Mouse (Mus musculus) T-helper 2 cell (primary cell): ENCODE data around the gene Camk2n2.

ENCODE experiments used
- in situ Hi-C: fragments of 300-600 bp; cut with MboI, MseI; formaldehyde crosslinking; loops from one replicate; pipeline ENCODE4 v1.15.1; 2025; ENCODE audit warnings: high pct_unique_total_duplicates

Gene Camk2n2

DNA sequence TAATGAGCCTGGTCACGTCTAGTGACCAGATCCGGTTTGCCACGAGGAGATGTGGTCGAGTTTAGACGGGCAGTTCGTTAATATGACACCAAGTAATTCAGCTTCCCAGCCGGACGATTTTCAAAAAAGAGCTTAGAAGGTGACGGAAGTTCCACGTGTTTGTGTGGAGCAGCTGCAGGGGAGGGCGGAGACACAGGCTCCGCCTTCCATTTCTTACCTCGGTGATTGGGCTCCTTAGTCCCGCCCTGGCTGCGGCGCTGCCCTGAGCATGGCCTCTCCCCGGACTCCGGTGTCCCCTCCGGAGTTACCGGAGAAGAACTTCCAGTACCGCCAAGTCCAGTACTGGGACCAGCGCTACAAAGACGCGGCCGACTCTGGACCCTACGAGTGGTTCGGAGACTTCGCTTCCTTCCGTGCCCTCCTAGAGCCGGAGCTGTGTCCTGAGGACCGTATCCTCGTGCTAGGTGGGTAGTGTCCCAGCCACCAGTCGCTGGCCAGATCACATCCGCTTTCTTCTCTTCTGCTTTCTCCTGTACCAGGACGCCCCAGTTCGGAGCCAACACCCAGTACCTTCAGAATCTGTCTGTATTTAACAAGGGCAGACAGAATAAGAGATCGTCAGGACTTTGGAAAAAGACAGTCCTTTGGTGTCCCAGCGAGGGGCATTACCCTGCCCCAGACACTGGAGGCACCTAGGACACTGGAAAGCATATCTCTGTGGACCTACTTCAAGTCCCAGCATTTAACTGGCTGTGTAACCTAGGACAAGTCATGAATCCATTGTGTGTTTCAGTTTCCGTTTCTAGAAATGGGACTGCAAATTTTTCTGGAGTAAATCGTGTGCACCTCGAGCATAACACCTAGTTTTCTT, 9.5 kb downstream of the Camk2n2 start, which contains the start of the genes Eef1akmt4, Gm49333 and Alg3:
Gene Eef1akmt4 (plus strand): TSS at position 237 of the 871 bp plus-strand sequence.
Gene Gm49333 (plus strand): TSS at position 254 of the 871 bp plus-strand sequence.
Gene Alg3 (minus strand): TSS at position 379 of the 871 bp plus-strand sequence.
- in situ Hi-C loops, result loop anchor here (10.0 kb wide), 2 partner anchors 67 to 117 kb away; partner anchors contain the start of genes Abcf3 and Eif2b5

DNA sequence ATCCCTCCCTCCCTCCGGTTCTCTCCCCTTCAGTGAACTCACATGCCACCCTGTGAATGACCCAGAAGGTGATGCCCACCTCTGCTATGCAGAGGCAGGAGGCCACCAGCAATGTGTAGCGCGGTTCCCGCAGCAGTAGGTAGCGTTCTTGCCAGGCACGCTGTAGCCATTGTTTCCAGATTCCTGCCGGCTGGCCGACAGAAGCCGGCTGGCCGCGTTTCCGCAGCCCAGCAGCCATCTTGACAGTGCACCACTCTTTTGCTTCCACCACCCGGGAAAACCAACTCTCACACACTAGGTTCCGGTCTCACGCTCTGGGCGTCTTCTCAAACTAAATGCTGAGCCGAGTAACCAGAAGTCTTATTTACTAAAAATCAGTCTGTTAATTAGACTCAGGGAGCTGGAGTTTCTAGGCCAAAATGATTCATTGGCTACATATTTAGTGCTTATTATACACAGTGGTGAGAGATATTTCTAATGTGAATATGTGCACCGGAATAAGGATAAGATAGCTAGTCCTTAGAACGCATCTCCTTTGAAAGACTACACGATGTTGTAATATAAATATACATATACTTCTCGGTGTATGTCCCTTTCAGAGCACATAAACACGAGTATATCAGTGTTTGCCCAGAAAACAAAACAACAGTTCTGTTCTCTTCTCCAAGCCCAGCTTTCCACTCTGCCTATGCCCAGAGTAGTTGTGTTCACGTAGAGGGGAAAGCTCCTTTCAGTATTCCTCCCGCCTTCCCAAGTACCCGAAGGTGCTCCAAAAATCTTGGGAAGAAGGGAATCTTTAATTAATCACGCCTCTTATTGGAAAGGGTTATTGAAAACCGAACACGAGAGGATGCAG, 10.4 kb downstream of the Camk2n2 start:
- in situ Hi-C loops, result loop anchor here (10.0 kb wide), 2 partner anchors 66 to 116 kb away; partner anchors contain the start of genes Abcf3 and Eif2b5

- in situ Hi-C loops, result loop anchor here (5.0 kb wide), 1 partner anchor 33 kb away; no protein-coding TSS in a partner anchor
Observed at GRCm38 (mm10) chr16:20604705-20605104, 16.4 kb downstream of the Camk2n2 start.

DNA sequence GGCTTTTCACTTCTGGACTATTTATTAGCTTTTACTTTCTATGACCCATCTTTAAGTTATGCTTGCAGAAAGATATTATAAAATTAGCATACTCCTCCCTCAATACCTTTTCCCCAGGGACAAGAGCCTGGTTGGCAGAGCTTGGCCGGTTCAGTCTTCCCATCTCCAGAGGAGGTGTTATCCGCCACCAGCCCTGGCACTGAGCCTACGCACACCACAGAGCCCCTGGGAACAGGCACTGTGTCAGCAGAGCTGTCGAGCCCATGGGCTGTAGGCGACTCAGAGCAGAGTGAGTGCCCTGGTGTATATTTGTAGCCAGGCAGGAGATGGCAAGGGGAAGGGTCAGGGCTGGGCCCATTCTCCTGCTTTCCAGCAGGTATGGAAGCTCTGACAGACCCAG, 20.6 kb downstream of the Camk2n2 start:
- in situ Hi-C loops, result loop anchor here (5.0 kb wide), 1 partner anchor 37 kb away; no protein-coding TSS in a partner anchor

DNA sequence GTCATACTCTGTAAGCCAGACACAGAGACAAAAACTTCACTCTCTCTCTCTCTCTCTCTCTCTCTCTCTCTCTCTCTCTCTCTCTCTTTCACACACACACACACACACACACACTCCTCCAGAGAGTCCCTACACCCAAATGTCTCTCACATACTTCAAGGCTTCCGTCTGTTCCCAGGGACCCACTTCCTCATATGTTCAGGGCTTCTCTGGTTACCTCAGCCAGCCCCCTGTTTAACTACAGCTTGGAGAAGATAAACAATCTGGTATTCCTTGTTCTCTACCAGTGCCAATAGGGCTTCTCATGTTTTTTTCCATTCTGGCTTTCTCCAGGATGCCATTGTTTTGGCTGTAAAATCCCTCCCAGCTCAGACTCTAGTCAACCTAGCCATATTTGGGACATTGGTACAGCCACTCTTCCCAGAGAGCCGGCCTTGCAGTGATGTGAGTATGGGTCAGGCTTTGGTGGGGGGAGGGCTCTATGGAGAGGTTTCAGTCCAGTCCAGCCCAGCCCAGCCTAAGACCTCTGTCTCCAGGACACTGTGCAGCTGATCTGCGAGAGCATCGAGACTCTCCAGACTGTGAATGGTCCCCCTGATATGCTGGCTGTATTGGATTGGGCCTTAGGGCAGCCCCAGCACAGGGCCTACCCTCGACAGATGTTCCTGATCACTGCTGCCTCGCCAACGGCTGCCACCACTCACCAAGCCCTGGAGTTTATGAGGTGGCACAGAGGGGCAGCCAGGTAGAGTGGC, 24.2 kb downstream of the Camk2n2 start:
- in situ Hi-C loops, result no loop called here

- in situ Hi-C loops, result no loop called here
Observed at GRCm38 (mm10) chr16:20595737-20596136, 25.4 kb downstream of the Camk2n2 start.

- in situ Hi-C loops, result no loop called here
Observed at GRCm38 (mm10) chr16:20595060-20595673, 25.9 kb downstream of the Camk2n2 start.

GRCm38 (mm10) chr16:20591076-20591705, 29.9 kb downstream of the Camk2n2 start:
- in situ Hi-C loops, result no loop called here

DNA sequence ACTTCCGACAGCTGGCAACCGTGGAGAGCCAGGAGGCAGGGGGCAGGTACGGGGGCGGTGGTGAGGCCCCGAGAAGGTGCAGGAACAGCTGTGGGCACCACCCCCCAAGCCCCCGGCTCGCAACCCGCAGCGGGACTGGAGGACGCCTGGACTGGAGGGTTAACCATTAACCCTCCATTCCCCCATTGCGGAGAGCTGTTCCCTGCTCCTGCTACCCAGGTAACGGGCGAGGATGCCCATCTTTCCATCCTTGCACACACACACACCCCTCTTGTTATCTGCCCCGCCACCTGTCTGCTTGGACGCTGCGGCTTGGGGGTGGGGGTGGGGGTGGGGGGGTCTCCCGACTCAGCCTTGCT, 30.4 kb downstream of the Camk2n2 start:
- in situ Hi-C loops, result no loop called here

- in situ Hi-C loops, result no loop called here
Observed at GRCm38 (mm10) chr16:20589939-20590679, 31.0 kb downstream of the Camk2n2 start.

GRCm38 (mm10) chr16:20589366-20589938, 31.6 kb downstream of the Camk2n2 start, which contains the start of gene Vwa5b2:
Gene Vwa5b2, plus strand, starts transcription at chr16:20589471.
- in situ Hi-C loops, result no loop called here
